Mouse (Mus musculus) ES-E14 (cell line): ENCODE data around the gene Slc25a5.

ENCODE experiments used
- CHD2 ChIP-seq: IDR thresholded peaks from 2 replicates; pipeline ENCODE4 v1.6.1; 2014; ENCODE audit warnings: mild to moderate bottlenecking, low read depth, low read length, inconsistent platforms
- HCFC1 ChIP-seq: IDR thresholded peaks from 2 replicates; pipeline ENCODE4 v1.6.1; 2012; ENCODE audit warnings: low read length, inconsistent platforms, borderline replicate concordance; ENCODE audit not compliant: insufficient read depth
- ZNF384 ChIP-seq: IDR thresholded peaks from 2 replicates; pipeline ENCODE4 v1.6.1; 2012; ENCODE audit warnings: low read depth, low read length, inconsistent platforms

GRCm38 (mm10) chrX:36794571-36794970 is 880 bp upstream of the Slc25a5 start:
- TF ChIP-seq ZNF384 (no peak), HCFC1 (no peak), CHD2 (no peak)
